Mouse (Mus musculus) liver, adult (tissue): ENCODE data around the gene Slc2a3.

Experiments
- GATA4 ChIP-seq: IDR thresholded peaks from 2 replicates; pipeline ENCODE4 v1.6.1; 2014; ENCODE audit warnings: mild to moderate bottlenecking, low read length; ENCODE audit not compliant: insufficient replicate concordance

The Slc2a3 gene

DNA sequence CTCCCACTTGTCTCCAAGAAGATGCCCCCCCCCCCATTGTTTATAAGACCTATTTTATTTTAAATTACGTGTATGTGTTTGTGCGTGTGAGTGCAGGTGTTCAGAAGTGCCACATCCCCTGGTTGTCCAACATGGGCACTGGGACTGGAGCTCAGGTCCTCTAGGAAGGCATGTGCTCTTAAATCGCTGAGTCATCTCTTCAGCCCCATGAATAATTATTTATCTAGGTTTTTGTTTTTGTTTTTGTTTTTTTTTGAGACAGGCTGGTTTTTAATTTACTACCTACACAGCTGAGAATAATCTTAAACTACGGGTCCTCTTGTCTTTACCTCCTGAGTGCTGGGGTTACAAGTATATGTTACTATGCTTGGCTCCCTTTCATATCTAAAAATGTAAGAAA is 12.2 kb upstream of the Slc2a3 start:
- TF ChIP-seq GATA4, result no peak

DNA sequence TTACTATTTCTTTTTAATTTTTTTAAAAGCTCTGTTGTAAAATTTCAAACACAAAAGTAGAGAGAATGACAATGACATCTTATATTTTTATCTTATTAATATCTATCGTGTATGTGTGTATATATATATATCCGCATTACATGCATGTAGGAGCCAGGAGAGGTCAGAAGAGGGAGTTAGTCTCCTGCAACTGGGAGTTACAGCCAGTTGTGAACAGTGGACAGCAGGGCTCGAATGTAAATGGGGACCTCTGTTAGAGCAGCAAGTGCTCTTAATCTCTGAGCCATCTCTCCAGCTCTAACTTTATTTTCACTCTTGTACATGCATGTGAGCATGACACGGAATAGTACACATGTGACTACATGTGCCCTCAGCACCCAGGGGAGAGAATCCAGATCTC is 11.3 kb upstream of the Slc2a3 start:
- TF ChIP-seq GATA4, result no peak

DNA sequence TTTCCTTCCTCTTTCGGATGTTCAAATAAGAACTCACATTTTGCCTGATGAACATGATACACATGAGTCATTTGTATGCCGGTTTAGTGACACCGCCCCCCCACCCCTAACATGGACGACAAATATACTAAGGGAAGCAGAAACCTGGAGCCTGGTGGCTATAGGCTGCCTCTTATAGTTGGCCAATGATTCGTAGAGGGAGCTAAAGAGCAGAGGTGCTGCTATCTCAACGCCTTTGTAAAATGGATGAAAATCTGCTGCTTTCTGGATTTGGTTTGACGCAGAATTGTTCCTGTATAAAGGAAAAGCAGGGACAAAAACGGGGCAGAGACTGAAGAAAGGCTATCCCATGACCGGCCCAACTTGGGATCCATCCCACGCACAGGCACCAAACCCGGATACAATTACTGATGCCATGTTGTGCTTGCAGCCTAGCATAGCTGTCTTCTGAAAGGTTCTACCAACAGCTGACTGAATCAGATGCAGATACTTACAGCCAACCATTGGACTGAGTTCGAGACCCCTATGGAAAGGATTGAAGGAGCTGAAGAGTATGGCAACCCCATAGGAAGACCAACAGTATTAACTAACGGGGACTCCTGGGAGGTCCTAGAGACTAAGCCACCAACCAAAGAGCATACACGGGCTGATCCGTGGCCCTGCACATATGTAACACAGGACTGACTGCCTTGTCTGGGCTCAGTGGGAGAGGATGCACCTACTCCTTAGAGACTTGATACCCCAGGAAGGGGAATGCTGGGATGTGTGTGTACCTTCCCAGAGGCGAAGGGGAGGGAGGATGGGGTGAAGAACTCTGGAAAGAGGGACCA is 10.5 kb upstream of the Slc2a3 start:
- TF ChIP-seq GATA4, result no peak

DNA sequence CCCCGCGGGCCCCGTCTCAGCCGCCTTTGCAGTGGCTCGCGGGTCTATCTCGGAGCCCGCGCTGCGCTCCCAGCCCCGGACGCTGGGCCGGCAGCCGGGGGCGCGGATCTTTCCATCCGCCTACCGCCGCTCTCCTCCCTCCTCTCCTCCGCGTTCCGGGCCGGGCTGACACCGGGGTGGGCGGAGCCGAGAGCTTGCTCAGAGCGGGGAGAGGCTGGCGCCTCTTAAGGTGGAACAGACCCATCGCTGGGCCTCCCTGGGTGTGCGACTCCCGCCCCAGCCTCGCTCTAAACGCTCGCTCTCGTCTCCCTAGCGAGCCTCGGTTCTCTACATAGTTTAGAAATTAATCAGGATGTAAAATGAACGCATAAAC is 9.8 kb upstream of the Slc2a3 start:
- peak; percentile 38; the same call in 1 of the 2 replicates for TF ChIP-seq GATA4

DNA sequence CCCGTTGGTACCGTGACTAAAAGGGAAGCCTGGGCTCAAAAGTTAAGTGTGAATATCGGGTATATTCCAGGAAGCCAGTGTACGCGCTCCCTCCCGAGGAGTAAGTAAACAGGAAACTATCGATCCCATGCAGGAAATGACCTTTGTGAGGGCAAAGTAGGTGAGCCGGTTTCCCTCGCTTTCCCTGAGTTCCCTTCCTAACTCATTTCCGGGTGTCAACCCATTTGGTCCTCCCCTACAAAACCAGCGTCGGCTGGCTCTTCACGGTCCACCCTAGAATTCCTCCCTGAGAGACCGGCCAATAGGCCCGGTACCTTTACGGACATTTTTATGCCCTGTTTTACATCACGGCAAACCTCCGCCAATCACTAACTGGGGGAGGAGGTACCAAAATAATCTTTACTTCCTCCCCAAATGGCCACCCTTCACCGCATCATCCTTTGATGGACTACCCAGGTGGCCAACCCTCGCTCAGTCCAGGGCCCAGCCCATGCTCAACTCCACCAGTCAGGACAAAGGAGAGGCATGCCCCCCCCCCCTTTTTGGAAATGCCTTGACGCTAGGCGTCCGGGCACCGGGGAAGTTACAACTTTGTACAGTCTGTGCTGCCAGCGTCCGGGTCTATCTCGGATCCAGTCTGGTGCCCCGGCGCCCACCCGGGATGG is 9.3 kb upstream of the Slc2a3 start:
- TF ChIP-seq GATA4, result no peak

DNA sequence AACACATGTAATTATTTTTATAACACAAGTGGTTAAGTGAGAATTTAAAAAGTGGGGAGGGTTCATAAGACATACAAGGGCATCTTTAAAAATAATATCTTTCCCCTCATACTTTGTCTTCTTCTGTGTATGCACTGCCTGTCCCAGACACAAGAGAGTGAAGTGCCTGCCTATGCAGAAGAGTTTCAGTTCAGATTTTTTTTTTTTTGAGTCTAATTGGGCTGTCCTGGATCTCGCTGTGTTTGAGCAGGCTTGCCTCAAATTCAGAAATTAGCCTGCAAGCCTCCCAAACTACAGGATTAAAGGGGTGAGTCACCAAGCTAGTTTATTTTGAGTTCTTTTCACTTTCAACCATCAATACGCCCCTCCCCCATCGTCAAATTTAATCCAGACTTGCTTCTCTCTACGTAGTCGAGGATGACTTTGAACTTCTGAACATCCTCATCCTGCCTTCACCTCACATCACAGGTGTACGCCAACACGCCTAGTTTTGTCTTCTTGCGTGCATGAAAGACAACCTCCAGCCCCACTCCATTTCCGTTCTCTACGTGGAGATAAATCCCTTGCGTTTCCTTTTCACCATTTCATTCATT is 8.7 kb upstream of the Slc2a3 start:
- TF ChIP-seq GATA4, result no peak

DNA sequence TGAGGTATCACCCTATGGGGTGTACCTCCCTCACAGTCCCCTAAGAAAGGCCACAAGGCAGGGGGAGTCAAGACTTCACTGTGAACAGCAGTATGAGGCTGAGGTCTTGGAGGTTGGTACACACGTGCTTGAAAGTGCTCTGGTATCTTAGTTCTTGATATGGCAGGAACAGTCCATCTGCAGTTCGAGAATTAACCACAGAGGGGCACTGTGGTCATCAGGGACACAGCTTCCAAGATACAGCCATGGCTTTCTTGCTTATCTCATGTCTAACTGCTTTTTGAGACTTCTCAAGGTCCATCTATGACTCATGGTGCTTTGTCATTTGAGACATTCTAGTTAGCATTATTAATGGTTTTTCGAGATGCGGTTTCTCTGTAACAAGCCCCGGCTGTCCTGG is 3.0 kb upstream of the Slc2a3 start:
- TF ChIP-seq GATA4, result peak; percentile 40; the same call in 1 of the 2 replicates

DNA sequence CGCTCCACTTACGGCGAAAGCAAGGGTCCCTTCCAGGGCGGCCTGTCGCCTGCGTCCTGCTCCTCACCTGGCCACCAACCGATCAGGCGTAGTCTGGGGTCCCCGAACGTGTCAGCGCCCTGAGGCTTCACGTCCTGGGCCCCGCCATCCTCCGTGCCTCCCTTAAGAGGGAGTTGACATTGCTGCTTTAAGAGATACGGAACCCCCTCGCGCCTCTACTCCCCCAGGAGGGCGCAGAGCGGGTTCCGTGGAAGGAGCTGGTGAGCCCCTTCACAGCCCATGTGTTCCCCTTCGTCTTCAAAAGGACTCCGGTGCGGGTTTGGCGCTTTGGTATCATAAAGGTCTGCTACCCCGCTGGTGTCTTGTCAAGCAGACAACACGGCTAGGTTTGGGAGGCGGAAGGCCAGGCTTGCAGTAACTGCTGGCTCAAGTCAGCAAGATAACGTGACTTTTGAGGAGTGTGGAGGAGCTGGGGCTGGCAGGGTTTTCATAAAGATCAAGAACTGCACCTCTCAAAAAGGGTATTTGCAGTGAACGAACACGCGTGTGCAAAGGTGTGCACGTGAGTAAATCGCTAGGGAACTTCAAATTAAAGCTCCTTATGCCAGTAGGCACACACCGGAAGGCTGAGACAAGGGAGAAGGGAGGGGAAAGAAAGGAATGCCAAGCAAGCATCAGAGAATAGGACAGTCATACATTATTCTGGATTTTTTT is 518 bp upstream of the Slc2a3 start:
- TF ChIP-seq GATA4, result no peak

DNA sequence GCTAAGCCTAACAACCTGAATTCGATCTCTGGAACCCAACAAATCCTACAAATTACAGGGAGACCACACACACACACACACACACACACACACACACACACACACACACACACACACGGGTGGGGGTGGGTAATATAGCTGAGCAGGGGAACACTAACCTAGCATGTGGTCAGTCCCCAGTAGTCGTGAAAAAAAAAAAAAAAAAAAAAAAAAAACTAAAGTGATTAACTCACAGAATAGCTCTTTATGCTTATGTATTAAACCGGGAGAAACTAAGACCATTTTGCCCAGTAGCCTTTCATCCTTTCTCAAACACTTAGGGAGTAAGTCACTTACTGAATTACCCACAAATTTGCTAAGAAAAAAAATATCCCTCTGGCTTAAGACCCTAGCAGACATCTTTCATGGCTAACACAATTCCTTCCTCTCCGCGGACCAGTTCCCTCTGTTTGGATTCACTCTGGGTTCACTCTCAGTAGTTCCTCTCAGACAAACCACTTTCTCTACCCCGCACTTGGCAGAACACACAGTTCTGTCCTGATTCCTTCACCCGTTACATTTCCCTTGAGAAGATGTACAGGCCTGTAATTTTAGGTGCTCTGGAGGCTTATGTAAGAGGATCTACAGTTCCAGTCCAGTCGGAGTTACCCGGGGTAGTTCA is 670 bp downstream of the Slc2a3 start:
- no peak for TF ChIP-seq GATA4

DNA sequence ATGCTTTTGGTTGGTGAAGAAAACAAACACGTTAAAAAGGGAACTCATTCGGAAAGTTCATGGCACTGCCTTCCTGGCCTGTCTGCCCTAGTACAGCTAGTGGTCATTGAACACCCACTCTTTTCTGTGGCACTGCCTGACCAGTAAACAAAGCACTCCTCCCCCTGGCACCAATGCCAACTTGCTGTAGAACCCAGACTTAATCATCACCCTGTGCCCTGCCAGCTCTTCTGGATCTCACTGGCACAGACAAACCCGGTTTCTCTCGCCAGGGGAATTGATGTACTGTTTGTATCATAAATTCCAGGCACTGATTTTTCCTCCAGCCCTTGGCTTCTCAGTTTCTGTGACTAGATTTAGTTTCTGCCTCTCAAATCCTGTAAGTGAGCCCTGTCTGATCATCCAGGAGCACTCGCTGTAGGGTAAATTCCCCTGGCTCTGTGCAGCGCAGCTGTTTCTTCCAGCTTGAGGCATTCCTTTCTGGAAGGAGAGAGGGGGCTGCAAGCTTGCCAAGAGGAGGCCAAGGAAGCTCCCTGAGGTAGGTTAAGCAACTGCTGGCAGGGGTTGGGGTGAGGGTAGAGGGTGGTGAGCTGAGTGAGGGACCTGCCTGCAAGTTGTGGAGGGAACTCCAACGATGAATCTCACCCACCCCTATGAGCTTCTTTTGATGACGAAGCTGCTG is 6.0 kb downstream of the Slc2a3 start:
- TF ChIP-seq GATA4, result no peak

DNA sequence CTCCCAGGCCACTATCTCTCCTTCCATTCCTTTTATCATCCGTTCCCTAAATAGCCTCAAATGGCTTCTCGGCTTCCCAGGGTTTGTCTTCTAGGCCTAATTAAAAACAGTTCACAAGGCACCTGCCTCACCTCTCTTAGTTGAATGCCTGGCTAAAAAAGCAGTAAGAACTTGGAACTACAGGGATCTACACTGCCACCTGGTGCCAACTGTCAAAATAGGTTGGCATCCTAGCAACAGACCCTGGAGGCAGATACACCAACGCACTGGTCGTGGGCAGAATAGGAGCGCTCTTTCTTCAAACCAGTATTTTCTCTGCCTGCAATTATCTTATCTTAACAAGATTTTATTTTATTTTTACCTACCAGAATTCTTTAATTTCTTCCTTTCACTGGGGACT is 15.2 kb downstream of the Slc2a3 start:
- TF ChIP-seq GATA4, result no peak

DNA sequence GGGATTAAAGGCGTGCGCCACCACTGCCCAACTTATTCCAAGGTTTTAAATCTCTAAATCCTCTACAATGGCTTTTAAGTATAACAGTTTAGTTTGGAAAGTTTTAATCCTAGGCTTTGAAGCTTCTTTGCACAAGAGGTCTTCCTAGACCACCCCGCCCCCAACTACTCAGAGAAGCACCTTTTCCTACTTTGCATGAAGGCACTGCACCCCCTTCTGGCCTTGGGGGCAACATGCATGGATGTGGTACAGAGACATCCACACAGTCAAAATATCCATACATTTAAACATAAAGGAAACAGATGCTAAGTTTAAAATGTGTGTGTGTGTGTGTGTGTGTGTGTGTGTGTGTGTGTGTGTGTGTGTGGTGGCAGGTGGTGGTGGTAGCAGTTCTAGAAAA is 16.6 kb downstream of the Slc2a3 start:
- no peak for TF ChIP-seq GATA4

DNA sequence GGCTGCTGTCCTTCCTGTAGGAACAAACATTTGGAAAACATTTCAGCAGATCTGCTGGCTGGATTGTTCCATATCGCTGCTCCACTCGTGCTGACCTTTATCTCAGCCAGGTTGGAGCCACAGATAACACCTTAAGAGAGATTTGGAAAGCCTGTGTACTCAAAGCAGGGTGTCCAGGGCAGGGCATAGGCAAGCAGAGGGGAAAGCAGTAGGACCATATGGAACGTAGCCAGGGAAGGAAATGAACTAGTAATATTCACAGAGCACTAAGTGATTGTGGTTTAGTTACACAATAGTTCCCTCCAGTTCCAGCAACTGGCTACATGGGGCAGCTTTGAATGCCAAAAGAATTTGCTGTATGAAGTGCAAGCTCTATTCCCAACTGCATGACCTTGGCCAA is 19.3 kb downstream of the Slc2a3 start:
- TF ChIP-seq GATA4, result no peak

DNA sequence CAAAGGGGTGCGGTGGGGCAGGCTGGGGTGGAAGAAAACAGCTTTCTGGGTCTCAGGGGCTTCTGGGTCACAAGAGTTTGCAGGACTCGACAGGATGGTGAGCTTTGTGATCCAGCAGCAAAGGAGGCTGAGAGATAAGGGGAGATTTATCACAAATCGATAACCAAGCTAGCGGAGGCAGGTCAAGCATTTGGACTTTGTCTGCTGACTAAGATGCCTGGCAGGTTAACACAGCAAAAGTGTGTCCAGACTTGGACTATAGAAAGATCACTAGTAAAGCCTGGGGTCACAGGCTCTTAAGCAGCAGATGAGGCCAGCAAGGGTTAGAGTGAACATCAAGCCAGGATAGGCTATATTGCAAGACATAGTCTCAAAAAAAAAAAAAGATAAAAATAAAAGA is 20.3 kb downstream of the Slc2a3 start:
- peak; percentile 15; the same call in 1 of the 2 replicates for TF ChIP-seq GATA4
